Mouse (Mus musculus) testis, adult 2 months (tissue): ENCODE measurements around the gene Cdx4.

Source experiments
- CTCF ChIP-seq: fragments of 200-500 bp; IDR thresholded peaks from 2 replicates; pipeline ENCODE4 v1.5.1; 2012; ENCODE audit warnings: low read depth, mild to moderate bottlenecking, inconsistent platforms, low read length, moderate library complexity; ENCODE audit not compliant: control insufficient read depth, insufficient read depth, insufficient replicate concordance
- POLR2A ChIP-seq: fragments of 200-500 bp; IDR thresholded peaks from 2 replicates; pipeline ENCODE4 v1.6.1; 2012; ENCODE audit warnings: low read depth, mild to moderate bottlenecking, inconsistent platforms, low read length, moderate library complexity; ENCODE audit not compliant: control insufficient read depth

DNA sequence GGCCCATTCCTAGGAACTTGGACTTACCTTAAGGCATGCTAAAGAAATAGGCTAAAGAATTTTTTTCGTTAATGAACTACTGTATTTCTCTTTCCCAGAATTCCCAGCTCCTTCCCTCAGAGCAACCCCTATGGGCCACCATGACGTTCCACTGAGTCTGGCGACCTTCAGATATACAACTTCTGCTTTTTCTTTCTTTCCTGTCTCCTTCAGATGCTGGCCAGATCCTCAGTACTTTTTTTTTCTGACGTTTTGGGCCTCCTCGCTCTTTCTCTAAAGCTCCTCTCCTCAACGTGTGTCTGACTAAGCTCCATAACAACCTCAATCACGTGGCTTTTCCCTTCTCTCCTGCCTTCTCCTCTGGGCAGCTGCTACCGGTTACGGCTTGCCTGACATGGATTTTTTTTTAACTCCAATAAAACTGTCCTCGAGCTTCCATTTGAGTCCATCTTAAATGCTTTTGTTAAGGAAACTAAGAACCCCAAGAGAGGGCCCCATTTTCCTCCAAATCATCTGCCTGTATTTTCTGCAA lies 33.3 kb upstream of the Cdx4 start:
- no peak for TF ChIP-seq CTCF
- no peak for TF ChIP-seq POLR2A
